Mouse (Mus musculus) kidney, postnatal 0 days (tissue): Measurements from ENCODE around the gene Wt1. TPM values are rescaled to one million over a fixed set of nuclear protein-coding genes. Genes with fewer than 3 reads are reported as not detected.

Experiments used
- ATAC-seq: fragments of 200-750 bp; cut with Nextera tagmentation; replicated peaks from 2 replicates; pipeline ENCODE4 v1.8.0; 2017; ENCODE audit warnings: low read depth, moderate number of reproducible peaks, moderate TSS enrichment, moderate library complexity; ENCODE audit not compliant: low FRiP score
- DNase-seq: peaks from one replicate; pipeline ENCODE4 v3.0.0-alpha.2; 2016; ENCODE audit warnings: low spot score
- H3K27ac ChIP-seq: fragments of 300-500 bp; sonication (generic); 2 replicates; pipeline ENCODE4 v1.5.1; 2014; ENCODE audit warnings: mild to moderate bottlenecking
- H3K27me3 ChIP-seq: fragments of 300-500 bp; sonication (generic); 2 replicates; pipeline ENCODE4 v1.6.1; 2014; ENCODE audit warnings: low read length, mixed read lengths; ENCODE audit not compliant: insufficient read depth
- H3K36me3 ChIP-seq: fragments of 300-500 bp; sonication (generic); 2 replicates; pipeline ENCODE4 v1.6.1; 2014; ENCODE audit warnings: low read length, mixed read lengths; ENCODE audit not compliant: insufficient read depth
- H3K4me1 ChIP-seq: fragments of 300-500 bp; sonication (generic); replicated peaks from 2 replicates; pipeline ENCODE4 v1.6.1; 2014; ENCODE audit warnings: antibody characterized with exemption, low read length, mixed read lengths; ENCODE audit not compliant: insufficient read depth
- H3K4me2 ChIP-seq: fragments of 300-500 bp; sonication (generic); 2 replicates; pipeline ENCODE4 v1.6.1; 2014; ENCODE audit warnings: mild to moderate bottlenecking, low read length, moderate library complexity, mixed read lengths
- H3K4me3 ChIP-seq: fragments of 300-500 bp; sonication (generic); replicated peaks from 2 replicates; pipeline ENCODE4 v1.5.1; 2014; ENCODE audit warnings: low read depth, low read length
- H3K9ac ChIP-seq: fragments of 300-500 bp; sonication (generic); 2 replicates; pipeline ENCODE4 v1.6.1; 2014; ENCODE audit warnings: low read depth, low read length
- H3K9me3 ChIP-seq: fragments of 300-500 bp; sonication (generic); replicated peaks from 2 replicates; pipeline ENCODE4 v1.6.1; 2016; ENCODE audit warnings: low read length, inconsistent platforms, mixed read lengths
- CTCF ChIP-seq: IDR thresholded peaks from 2 replicates; pipeline ENCODE4 v1.5.1; 2016; ENCODE audit warnings: antibody characterized with exemption, low read depth, mild to moderate bottlenecking, moderate library complexity
- WGBS: fragments of 180-500 bp; shearing (Covaris S2); extraction: QIAGEN DNeasy Blood & Tissue Kit; methylation state at CpG from one replicate; pipeline ENCODE4 v1.1.7; 2014; 5-methylcytosine and 5-hydroxymethylcytosine counted together
- polyA plus RNA-seq: library from polyadenylated mRNA; unstranded; fragments of >200 nt; fragmentation: Nextera tagmentation; extraction: Ambion mirVana; gene quantifications from 2 replicates; pipeline ENCODE4 v1.2.1, GENCODE M21; 2015

Wt1 gene
- polyA plus RNA-seq, 1 experiment from 2014 or later = 95.7 TPM

DNA sequence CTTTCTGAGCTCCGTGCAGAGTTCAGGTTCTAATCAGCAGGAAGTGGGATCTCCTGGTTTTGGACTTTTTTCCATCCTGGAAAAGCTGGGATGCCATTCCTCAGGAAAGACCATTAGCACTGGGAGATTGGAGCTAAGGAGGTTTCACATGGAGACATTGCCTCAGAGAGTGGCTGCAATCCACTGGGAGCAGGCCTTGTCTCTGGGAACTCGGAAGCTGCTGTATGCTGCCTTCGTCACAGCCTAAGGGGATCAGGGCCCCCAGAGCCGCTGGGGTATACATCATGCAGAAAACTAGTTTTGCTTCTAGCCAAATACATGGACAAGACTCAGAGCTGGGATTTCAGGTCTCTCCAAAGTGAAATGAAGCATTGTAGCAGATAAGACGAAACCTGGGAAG is 60.3 kb downstream of the Wt1 start:
- Histone ChIP-seq H3K4me3 (no peak overlapping the region), H3K9ac (no peak overlapping the region), H3K36me3 (no peaks in the 10 kb centered on the region), H3K27ac (no peak overlapping the region), H3K9me3 (no peaks in the 10 kb centered on the region), H3K4me2 (no peak overlapping the region), H3K4me1 (0 out of 2 replicates have a peak, but pooled peaks cover 2% of the 10 kb centered on the region), H3K27me3 (no peaks in the 10 kb centered on the region)
- TF ChIP-seq CTCF = no peak
- WGBS = 58% methylated on average over 5 of the region's 5 CpGs
- no peak for ATAC-seq
- no peak for DNase-seq

DNA sequence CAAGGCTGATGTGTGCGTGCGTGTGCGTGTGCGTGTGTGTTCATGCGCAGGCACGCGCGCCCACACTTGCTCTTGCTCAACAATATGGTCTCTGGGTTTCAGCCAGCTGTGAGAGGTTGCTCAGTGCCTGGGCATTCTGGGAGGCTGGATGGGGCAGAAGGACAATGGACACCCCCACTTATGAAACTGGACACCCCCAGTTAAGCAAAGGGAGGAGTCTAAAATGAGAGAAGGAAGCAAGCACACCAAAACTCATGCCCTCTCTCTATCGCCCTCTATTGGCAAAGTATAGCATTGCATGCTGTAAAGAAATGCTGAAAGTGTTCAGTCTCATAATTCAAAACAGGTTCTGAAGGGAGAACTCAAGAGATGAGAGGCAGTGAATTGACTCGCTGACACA is 61.9 kb downstream of the Wt1 start:
- no peak overlapping the region for H3K27ac ChIP-seq
- no peaks in the 10 kb centered on the region for H3K9me3 ChIP-seq
- no peaks in the 10 kb centered on the region for H3K36me3 ChIP-seq
- no peak overlapping the region for H3K9ac ChIP-seq
- ATAC-seq (no peak), DNase-seq (peak; percentile 44)
- TF ChIP-seq CTCF = peak; percentile 86
- H3K4me1 ChIP-seq = 0 out of 2 replicates have a peak, but pooled peaks cover 2% of the 10 kb centered on the region
- H3K4me3 ChIP-seq = no peak overlapping the region
- 81% methylated on average over 10 of the region's 10 CpGs for WGBS
- no peak overlapping the region for H3K4me2 ChIP-seq
- H3K27me3 ChIP-seq = no peaks in the 10 kb centered on the region

DNA sequence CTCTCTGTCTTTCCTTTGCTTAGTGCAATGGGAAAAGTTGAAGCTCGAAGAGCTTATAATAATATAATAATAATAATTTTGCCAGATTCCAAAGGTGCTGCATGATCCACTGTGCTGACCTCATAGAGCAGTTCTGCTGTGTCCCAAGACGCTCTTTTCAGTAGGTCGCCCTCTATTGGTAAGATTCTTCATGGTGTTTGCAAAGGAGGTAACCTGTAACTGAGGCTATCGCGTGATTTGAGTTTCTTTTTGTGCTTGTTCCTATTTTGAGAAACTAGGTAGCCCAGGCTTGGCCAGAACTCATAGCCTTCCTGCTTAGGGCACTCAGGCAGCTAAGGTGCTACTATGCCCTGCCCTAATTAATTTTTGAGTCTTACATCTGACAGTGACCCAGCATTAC is 63.0 kb downstream of the Wt1 start:
- TF ChIP-seq CTCF = peak; percentile 65
- 42% methylated on average over 5 of the region's 5 CpGs for WGBS
- peak; percentile 74 for DNase-seq

DNA sequence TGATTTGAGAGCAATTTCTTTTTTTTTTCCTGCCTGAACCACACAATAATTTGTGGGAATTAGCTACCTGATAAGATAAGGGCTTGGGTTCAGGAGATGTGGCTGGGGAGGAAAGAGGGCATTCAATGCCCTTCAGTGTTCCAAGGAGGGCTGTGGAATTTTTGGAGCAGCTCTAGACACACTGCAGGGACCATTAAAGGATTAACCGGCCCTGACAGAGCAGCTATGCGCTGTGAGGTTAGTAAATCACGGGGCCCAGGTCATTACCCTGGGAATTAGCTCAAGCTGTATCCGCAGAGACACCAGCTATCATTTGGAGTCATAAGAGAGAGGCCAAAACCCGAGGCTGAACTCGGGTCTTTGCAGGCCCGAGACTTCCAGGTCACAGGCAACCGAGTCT is 73.8 kb downstream of the Wt1 start:
- peak; percentile 61 for DNase-seq
- no peak overlapping the region for H3K4me3 ChIP-seq
- H3K9me3 ChIP-seq = no peaks in the 10 kb centered on the region
- no peak overlapping the region for H3K9ac ChIP-seq
- H3K36me3 ChIP-seq = no peaks in the 10 kb centered on the region
- TF ChIP-seq CTCF = no peak
- H3K27me3 ChIP-seq = no peaks in the 10 kb centered on the region
- 10% methylated on average over 8 of the region's 8 CpGs for WGBS
- H3K4me1 ChIP-seq = 0 out of 2 replicates have a peak, but pooled peaks cover 3% of the 10 kb centered on the region
- no peak for ATAC-seq
- no peak overlapping the region for H3K4me2 ChIP-seq
- no peak overlapping the region for H3K27ac ChIP-seq

More for the DNA sequence above, 63.0 kb downstream of the Wt1 start:
- Histone ChIP-seq H3K4me3 (no peak overlapping the region), H3K9ac (no peak overlapping the region), H3K4me2 (no peak overlapping the region), H3K9me3 (no peaks in the 10 kb centered on the region), H3K4me1 (0 out of 2 replicates have a peak, but pooled peaks cover 2% of the 10 kb centered on the region), H3K27me3 (no peaks in the 10 kb centered on the region), H3K27ac (no peak overlapping the region), H3K36me3 (no peaks in the 10 kb centered on the region)
- no peak for ATAC-seq

DNA sequence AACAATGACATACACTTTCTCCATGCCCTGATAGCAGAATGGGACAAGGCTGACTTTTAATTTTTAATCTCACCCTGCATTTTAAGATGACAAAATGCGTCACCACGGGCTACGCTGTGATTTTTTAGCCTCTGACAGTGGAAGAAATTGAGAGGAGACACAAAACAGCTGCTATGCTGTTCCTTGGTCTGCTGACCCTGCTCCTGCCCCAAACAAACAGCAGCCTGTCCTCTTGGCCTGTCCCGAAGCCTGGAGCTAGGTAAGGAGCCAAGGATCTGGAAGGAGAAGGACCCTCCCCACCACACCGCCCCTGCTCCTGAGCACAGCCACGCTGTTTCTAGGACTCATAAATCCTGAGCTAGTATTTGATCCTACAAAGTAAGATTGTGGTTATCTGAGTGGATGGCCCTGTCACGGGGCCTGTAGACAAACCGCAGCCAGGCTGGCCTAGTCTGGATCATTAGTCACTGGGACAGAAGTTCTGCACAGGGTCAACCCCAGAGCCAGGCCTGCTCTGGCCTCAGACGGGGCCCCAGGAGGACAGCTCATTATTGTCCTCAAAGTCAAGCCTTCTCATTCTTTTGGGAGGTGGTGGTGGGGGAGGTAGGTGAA is 80.3 kb downstream of the Wt1 start:
- Histone ChIP-seq H3K27me3 (no peaks in the 10 kb centered on the region), H3K9ac (no peak overlapping the region), H3K4me2 (no peak overlapping the region), H3K4me1 (0 out of 2 replicates have a peak, but pooled peaks cover 10% of the 10 kb centered on the region), H3K27ac (peak overlapping the region; percentile 57; the same call in 1 of the 2 replicates), H3K9me3 (no peaks in the 10 kb centered on the region), H3K4me3 (no peak overlapping the region), H3K36me3 (no peaks in the 10 kb centered on the region)
- ATAC-seq (peak; percentile 83), DNase-seq (peak; percentile 81)
- WGBS = 21% methylated on average over 9 of the region's 9 CpGs
- no peak for TF ChIP-seq CTCF

DNA sequence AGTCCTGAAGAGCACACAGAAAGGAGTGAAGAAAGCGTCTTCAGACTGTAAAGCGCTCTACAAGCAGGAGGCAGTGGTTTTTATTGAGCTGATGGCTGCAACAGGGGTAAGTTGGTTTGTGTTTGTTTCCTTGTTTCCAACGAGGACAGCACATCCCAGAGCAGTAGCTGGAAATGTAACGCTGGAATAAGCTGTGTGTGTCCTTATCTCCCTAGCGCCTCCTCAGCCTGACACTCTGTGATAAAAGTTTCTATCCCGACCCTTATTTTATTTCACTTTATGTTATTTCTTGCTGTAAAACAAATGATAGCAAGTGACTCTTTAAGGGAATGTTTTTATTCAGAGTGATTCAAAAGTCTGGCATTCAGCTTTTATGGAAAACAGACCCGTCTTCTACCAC is 86.5 kb downstream of the Wt1 start:
- DNase-seq = no peak
- 68% methylated on average over 7 of the region's 7 CpGs for WGBS
- TF ChIP-seq CTCF = no peak
- no peak for ATAC-seq
- no peaks in the 10 kb centered on the region for H3K4me1 ChIP-seq
- H3K4me3 ChIP-seq = no peak overlapping the region
- no peaks in the 10 kb centered on the region for H3K36me3 ChIP-seq
- H3K9ac ChIP-seq = no peak overlapping the region
- no peak overlapping the region for H3K4me2 ChIP-seq
- H3K27me3 ChIP-seq = no peaks in the 10 kb centered on the region
- H3K27ac ChIP-seq = no peak overlapping the region
- H3K9me3 ChIP-seq = no peaks in the 10 kb centered on the region

DNA sequence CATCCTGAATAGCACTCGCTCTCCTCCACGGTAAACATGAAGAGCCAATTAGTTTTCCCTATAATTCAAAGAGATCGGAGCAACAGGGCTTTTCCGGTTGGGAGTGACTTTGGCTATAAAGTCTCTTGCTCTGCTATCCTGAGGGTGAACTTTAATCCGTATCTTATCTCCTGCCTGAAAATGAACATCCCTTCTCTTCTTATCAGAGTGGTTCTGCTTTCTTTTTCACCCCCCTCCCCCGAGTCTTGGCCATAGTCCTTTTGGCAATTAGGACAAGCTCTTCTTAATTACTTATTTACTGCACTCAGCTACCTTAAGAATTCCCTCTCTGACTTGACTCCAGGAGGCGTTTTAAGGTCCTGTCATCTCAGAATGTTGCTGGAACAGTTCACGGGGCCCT is 89.6 kb downstream of the Wt1 start:
- Histone ChIP-seq H3K4me2 (no peak overlapping the region), H3K4me3 (no peak overlapping the region), H3K9me3 (no peaks in the 10 kb centered on the region), H3K4me1 (no peaks in the 10 kb centered on the region), H3K9ac (no peak overlapping the region), H3K27ac (no peak overlapping the region), H3K36me3 (no peaks in the 10 kb centered on the region), H3K27me3 (no peaks in the 10 kb centered on the region)
- TF ChIP-seq CTCF = no peak
- no peak for ATAC-seq
- WGBS = 13% methylated on average over 8 of the region's 8 CpGs
- no peak for DNase-seq
